Mouse (Mus musculus) T-helper 1 cell (primary cell): ENCODE measurements around the gene Amacr.
"Not testable (repeated sequence)": the region's sequence is repeated elsewhere in the genome, so short reads cannot be mapped to it uniquely, and the experiment has no call there.

Source experiments
- in situ Hi-C: fragments of 300-600 bp; cut with MboI, MseI; formaldehyde crosslinking; loops from one replicate; pipeline ENCODE4 v1.15.1; 2025; ENCODE audit warnings: high pct_unique_total_duplicates

The Amacr gene

DNA sequence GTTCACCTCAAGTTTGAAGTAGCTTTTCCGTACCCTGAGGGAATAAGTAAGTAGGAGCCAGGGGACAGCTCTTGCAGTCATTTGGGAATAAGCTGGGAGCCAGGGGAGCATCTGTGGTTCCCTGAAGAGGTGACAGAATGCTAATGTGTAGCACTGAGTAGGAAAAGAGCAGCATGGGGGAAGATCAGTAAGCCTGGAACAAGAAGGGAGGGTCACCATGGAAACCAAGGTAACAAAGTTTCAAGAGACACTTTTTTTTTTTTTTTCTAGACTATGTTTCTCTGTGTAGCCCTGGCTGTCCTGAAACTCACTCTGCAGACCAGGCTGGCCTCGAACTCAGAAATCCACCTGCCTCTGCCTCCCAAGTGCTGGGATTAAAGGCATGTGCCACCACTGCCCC is 4.9 kb downstream of the Amacr start:
- in situ Hi-C loops, result not testable (repeated sequence)

GRCm38 (mm10) chr15:10990411-10990810 is 8.9 kb downstream of the Amacr start:
- in situ Hi-C loops, result no loop called here

GRCm38 (mm10) chr15:10991566-10991965 is 10.0 kb downstream of the Amacr start:
- in situ Hi-C loops, result no loop called here

DNA sequence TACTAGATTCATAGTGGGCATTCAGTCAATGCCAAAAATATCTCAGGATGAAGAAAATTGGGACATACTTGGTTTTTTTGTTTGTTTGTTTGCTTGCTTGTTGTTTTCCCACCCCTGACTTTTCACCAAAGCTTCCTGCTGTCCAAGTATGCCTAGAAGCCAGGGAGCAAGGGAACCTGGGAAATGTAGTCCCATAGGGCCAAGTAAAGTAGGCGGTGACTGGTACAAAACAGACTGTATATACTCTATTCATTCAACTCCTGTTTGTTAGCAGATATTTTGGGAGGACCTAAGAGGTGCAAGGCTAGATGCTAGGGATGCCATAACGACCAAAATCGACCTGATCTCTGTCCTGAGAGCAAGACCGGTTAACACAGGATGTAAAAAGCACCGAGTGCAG is 18.3 kb downstream of the Amacr start:
- in situ Hi-C loops, result loop anchor here (10.0 kb wide), 1 partner anchor 1795 kb away; no protein-coding TSS in a partner anchor

- in situ Hi-C loops, result loop anchor here (10.0 kb wide), 1 partner anchor 1796 kb away; no protein-coding TSS in a partner anchor
Measured at GRCm38 (mm10) chr15:11000421-11000820, 18.9 kb downstream of the Amacr start, which contains the start of gene Slc45a2. TSS of gene Slc45a2 (plus strand) at chr15:11000721.

- in situ Hi-C loops, result loop anchor here (10.0 kb wide), 1 partner anchor 1799 kb away; no protein-coding TSS in a partner anchor
Measured at GRCm38 (mm10) chr15:11003791-11004190, 22.2 kb downstream of the Amacr start.

- in situ Hi-C loops, result loop anchor here (10.0 kb wide), 1 partner anchor 1800 kb away; no protein-coding TSS in a partner anchor
Measured at GRCm38 (mm10) chr15:11004646-11005045, 23.1 kb downstream of the Amacr start.

GRCm38 (mm10) chr15:11008756-11009155 is 27.2 kb downstream of the Amacr start:
- in situ Hi-C loops, result loop anchor here (10.0 kb wide), 1 partner anchor 1804 kb away; no protein-coding TSS in a partner anchor

DNA sequence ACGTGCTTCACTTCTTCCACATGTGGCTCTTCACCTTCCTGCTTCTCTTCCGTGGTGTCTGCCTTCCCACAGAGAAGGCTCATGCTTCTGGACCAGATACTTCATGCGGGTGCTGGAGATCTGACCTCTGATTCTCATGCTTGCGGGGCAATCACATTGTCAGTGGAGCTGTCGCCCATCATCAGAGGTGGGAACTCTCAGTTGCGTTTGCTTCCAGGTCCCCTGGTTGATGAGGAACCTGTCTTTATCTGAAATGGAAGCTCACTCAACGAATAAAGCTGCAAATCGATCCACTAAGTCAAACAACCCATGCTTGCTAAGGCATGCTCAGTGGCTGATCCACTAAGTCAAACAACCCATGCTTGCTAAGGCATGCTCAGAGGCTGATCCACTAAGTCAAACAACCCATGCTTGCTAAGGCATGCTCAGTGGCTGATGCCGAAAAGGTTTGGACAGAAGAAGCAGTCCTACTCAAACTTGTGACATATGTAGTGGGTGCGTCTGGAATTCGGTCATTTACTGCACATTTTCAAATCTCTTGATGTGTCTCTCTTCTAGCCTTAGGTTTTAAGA is 29.5 kb downstream of the Amacr start:
- in situ Hi-C loops, result no loop called here

DNA sequence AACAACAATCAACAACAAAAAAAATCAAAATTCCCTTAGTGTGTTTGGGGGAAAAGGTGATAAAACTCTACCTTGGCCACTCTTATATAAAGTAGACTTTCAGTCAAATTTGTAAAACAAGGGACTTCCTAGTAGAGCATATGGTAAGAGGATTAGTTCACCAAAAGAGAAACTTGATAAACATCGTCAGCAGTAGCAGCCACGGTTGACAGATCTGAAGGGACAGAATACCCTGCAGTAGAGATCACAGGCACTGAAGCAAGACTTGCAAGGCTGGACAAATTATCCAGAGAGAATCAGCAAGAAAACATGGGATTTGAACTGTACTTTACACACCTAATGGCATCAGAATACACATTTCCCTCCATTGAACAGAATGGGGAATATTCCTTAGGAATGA is 33.4 kb downstream of the Amacr start:
- in situ Hi-C loops, result no loop called here

GRCm38 (mm10) chr15:11026801-11027561 is 45.4 kb downstream of the Amacr start:
- in situ Hi-C loops, result loop anchor here (25.0 kb wide), 1 partner anchor 535 kb away; no protein-coding TSS in a partner anchor

DNA sequence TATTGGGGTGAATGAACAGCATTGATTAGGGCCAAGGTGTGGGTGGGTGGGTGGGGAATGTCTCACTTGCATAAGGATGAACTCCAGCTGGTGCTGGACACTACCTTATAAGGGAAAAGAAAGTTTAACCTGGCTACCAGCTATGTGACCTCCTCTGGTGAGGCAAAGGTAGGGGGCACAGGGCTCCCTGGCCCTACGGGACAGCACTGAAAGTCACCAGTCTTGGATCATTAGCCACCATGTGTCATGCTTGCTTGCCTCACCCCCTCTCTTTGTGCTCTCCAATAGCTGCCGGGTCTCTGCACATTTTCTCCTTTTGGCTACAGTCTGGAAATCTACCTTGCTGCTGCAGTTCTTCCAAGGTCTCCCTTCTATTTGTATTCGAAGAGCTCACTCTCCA is 48.6 kb downstream of the Amacr start:
- in situ Hi-C loops, result loop anchor here (25.0 kb wide), 1 partner anchor 532 kb away; no protein-coding TSS in a partner anchor

DNA sequence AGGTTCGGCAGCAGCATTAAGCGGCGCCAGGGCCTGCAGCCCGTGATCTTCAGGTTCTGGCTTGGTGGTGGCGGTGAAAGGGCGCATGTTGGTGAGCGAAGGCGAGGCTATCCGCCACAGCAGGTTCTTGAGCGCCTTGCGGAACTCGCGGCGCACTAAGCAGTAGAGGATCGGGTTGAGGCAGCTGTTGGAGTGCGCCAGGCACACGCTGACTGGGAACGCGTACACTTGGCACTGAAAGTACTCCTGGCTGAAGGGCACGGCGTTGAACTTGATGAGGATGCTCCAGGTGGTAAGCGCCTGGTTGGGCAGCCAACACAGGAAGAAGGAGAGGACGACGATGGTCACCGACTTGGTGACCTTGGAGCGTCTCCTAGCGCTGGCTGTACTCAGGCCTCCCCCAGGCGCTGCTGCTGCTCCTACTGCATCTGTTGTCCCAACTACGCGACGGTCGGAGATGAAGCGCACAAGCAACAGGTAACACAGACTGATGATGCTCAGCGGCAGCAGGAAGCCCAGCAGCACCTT is 54.5 kb downstream of the Amacr start:
- in situ Hi-C loops, result loop anchor here (5.0 to 25.0 kb wide), 2 partner anchors 291 to 526 kb away; no protein-coding TSS in a partner anchor

DNA sequence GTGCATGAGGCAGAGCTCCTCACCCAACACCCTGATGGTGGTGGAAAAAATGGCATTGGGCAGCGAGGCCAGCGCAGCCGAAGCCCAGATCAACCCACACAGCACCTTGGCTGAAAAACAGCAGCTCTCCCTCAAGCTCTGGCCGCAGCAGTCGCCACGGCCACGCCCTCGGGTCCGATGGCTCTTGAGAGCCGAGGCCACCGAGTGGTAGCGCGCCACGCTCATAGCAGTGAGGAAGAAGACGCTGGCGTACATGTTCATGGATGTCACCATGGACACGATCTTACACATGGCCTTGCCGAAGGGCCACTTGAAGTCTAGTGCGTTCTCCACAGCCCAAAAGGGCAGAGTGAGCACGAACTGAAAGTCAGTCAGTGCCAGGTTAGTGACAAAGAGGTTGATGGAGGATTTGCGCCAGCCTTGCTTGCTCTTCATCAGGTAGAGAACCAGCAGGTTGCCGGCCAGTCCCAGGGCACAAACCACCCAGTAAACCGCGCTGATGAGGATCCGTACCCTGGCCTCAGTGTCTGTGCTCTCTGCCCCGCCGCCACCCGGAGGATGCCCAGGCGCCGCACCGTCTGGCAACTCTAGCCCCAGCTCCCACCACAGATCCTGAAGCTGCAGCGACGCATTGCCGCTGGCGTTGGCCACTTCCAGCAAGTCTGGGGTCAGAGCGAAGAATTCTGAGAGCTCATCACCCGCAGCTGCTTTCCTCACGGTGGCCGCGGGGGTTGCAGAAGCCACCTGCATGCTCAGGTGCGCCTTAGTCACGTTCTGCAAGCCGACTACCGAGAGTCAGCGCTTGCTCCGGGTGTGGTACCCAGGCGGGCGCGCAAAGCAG is 55.2 kb downstream of the Amacr start:
- in situ Hi-C loops, result loop anchor here (5.0 to 25.0 kb wide), 2 partner anchors 291 to 526 kb away; no protein-coding TSS in a partner anchor

DNA sequence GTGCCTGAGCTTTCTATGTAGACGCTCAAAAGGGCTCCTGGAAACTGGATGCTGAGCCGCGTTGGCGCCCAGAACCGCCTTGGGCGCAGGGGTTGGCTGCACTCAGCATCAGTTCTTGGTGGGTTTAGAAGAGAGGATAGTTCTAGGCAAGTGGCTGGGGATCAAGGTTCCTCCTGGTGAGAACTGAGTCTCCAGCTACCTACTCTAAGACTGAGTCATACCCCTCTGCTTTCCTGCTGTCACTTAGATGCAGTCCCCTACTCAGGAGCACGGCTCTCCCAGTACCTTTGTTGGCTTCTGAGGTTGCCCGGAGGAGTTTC is 55.8 kb downstream of the Amacr start:
- in situ Hi-C loops, result loop anchor here (5.0 to 25.0 kb wide), 2 partner anchors 290 to 525 kb away; no protein-coding TSS in a partner anchor

DNA sequence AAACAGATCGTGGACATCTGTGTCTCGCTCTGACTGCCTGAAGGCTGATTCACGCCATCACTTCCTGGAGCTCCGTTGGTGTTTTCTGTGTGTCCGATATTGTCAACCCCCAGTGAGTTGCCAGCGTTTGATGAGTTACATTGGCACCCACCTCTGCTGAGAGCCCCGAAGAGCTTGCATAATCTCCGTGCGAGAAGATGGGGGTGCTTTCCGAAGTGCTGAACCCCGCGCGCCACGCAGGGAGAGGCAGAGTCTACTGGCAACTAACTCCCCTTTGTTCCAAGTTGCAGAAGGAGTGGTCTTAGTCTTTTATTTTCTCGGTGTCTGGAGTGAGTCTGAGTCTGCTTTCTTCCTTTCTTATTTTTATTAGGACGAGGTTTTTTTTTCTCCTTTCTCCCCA is 56.2 kb downstream of the Amacr start, which contains the start of gene Rxfp3:
Gene Rxfp3, minus strand, starts transcription at position 281 of the 400 bp plus-strand sequence.
- in situ Hi-C loops, result loop anchor here (5.0 to 25.0 kb wide), 2 partner anchors 290 to 525 kb away; no protein-coding TSS in a partner anchor

DNA sequence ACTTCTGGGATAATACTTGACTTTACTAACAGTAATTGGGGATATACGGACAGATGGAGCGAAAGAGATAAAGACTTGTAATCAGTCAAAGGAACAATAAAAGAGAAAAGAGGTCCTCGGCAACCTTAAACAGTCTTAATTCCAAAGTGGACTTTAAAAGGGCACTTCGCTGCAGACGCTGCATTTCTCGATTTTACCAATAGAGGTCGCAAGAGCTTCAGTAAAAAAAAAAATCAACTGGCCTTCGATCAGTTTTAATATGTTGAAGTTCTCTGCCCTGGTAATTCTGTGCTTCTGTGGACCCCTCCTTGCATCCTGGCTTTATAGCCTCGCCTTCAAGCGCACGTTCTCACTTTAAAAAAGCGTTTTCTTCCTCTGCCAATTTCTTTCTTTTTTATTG is 56.9 kb downstream of the Amacr start:
- in situ Hi-C loops, result loop anchor here (5.0 to 25.0 kb wide), 2 partner anchors 289 to 524 kb away; no protein-coding TSS in a partner anchor

DNA sequence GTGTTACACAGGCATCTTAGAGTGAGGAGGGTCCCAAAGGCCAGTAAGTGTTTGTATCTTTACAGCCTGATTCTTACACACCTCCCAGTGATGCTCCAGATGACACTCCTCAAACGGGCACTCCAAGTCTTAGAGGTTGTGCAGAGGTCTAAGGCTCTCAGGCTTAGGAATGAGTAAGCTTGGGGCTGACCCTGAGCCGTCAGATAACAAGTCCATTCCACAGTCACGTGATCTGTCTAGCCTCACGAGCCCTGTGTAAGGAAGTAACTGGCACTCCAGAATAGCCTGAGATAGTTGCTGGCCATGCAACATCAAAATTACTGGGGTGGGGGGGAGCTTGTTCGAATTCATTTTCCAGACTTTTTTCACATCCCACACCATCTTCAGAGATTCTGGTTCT is 58.5 kb downstream of the Amacr start:
- in situ Hi-C loops, result loop anchor here (25.0 kb wide), 1 partner anchor 522 kb away; no protein-coding TSS in a partner anchor

GRCm38 (mm10) chr15:11041229-11041628 is 59.7 kb downstream of the Amacr start:
- in situ Hi-C loops, result loop anchor here (25.0 kb wide), 1 partner anchor 521 kb away; no protein-coding TSS in a partner anchor

- in situ Hi-C loops, result loop anchor here (25.0 kb wide), 1 partner anchor 519 kb away; no protein-coding TSS in a partner anchor
Measured at GRCm38 (mm10) chr15:11042828-11043227, 61.3 kb downstream of the Amacr start.
